Mouse (Mus musculus) embryonic facial prominence, embryonic 10.5 days (tissue): Measurements from ENCODE around the gene Atg10. TPM values are rescaled to one million over a fixed set of nuclear protein-coding genes. Genes with fewer than 3 reads are reported as not detected.

Experiments used
- DNase-seq: peaks from one replicate; pipeline ENCODE4 v3.0.0-alpha.2; 2017; ENCODE audit warnings: low spot score
- H3K27ac ChIP-seq: fragments of 300-500 bp; sonication (generic); replicated peaks from 2 replicates; pipeline ENCODE4 v1.5.1; 2016; ENCODE audit warnings: mild to moderate bottlenecking
- H3K27me3 ChIP-seq: fragments of 300-500 bp; sonication (generic); replicated peaks from 2 replicates; pipeline ENCODE4 v1.6.1; 2016; ENCODE audit warnings: low read depth, mild to moderate bottlenecking; ENCODE audit not compliant: poor library complexity, severe bottlenecking
- H3K36me3 ChIP-seq: fragments of 300-500 bp; sonication (generic); replicated peaks from 2 replicates; pipeline ENCODE4 v1.6.1; 2016; ENCODE audit warnings: mild to moderate bottlenecking, moderate library complexity
- H3K4me1 ChIP-seq: fragments of 300-500 bp; sonication (generic); 2 replicates; pipeline ENCODE4 v1.6.1; 2016
- H3K4me3 ChIP-seq: fragments of 300-500 bp; sonication (generic); 2 replicates; pipeline ENCODE4 v1.5.1; 2016; ENCODE audit warnings: mild to moderate bottlenecking, moderate library complexity
- H3K9me3 ChIP-seq: fragments of 300-500 bp; sonication (generic); 2 replicates; pipeline ENCODE4 v1.6.1; 2016; ENCODE audit warnings: mild to moderate bottlenecking
- WGBS: fragments of 180-500 bp; shearing (Covaris S2); methylation state at CpG from one replicate; pipeline ENCODE4 v1.1.7; 2016; 5-methylcytosine and 5-hydroxymethylcytosine counted together
- polyA plus RNA-seq: library from polyadenylated mRNA; unstranded; fragments of >200 nt; fragmentation: Nextera tagmentation; extraction: Ambion mirVana; gene quantifications from 2 replicates; pipeline ENCODE4 v1.2.1, GENCODE M21; 2016

The Atg10 gene
- polyA plus RNA-seq, 1 experiment from 2014 or later: 10.5 TPM

DNA sequence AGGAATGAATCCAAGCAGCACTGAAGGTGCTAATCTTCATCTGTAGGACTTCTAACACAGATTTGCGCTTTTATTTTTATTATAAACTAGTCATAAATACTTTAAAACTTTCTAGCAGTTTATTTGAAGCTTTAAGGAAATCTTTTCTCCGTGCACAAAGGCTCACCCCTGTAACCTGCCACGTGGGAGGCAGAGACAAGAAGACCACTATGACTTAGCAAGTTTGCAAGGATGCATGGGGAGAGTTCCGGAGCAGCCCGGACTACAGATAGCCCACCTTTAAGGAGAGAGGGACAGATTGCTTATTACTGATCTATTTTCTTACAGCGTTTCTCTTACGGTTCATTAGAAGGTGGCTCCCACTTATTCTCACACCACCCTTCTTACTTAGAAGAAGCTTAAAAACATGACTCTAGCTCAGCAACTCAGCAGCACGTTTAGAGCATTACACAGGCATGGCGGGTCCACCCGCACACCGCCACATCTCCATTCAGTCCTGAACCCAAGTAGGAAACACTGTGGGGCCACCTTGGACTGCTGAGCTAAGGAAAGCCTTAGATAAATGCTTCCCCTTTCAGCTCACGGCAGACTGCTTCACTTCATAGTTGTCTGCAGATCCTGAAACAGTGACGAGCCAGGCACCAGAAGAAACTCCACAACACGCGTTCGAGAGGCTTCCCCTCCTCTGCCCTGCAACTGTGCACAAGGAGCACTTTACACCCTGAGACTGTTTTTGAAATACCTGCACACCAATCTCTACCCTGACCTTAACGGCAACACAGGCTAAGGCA is 54.0 kb downstream of the Atg10 start:
- H3K27ac ChIP-seq: no peak overlapping the region
- 85% methylated on average over 17 of the region's 17 CpGs for WGBS
- no peaks in the 10 kb centered on the region for H3K36me3 ChIP-seq
- H3K4me1 ChIP-seq: 0 out of 2 replicates have a peak, but pooled peaks cover 3% of the 10 kb centered on the region
- DNase-seq: no peak
- H3K4me3 ChIP-seq: no peak overlapping the region
- no peaks in the 10 kb centered on the region for H3K9me3 ChIP-seq
- no peaks in the 10 kb centered on the region for H3K27me3 ChIP-seq

DNA sequence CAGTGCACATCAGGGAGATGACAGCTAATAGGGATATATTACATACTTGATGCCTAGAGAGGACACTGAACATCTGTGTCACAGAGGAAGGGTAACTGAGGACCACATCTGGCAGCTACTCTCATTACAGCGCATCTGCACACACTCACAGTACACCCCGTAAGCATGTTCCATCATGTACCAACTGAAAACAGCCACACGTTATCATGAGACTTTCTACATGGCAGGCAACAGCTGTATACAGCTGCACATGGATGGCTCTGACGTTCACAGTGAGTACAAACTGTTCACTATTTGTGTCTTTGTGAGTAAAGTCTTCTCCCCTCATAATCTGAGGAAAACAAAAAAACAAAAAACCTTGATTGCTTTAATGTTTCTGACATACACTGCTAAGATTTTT is 55.3 kb downstream of the Atg10 start:
- no peak overlapping the region for H3K27ac ChIP-seq
- H3K9me3 ChIP-seq: no peaks in the 10 kb centered on the region
- no peak overlapping the region for H3K4me3 ChIP-seq
- 83% methylated on average over 4 of the region's 4 CpGs for WGBS
- H3K27me3 ChIP-seq: no peaks in the 10 kb centered on the region
- H3K4me1 ChIP-seq: 0 out of 2 replicates have a peak, but pooled peaks cover 3% of the 10 kb centered on the region
- DNase-seq: no peak
- H3K36me3 ChIP-seq: no peaks in the 10 kb centered on the region

DNA sequence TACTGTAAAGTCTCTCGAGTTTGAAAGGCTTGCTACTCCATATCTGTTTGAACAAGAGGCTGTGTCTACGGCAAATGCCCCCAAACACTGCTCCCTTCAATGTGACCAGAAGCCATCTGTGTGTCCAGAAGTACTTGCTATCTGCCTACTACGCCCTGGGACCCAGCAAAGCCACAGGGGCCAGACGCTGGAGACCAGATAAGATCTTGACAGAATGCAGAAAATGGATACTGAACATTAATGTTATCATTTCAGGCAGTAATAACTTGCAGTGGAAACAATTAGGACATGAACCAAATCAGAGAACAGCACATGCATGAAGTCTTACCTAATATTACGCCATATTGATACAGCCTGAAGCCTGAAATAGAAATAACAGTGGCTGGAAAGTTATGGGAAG is 56.2 kb downstream of the Atg10 start:
- H3K27ac ChIP-seq: no peak overlapping the region
- WGBS: 83% methylated on average over 5 of the region's 5 CpGs
- no peak overlapping the region for H3K4me3 ChIP-seq

DNA sequence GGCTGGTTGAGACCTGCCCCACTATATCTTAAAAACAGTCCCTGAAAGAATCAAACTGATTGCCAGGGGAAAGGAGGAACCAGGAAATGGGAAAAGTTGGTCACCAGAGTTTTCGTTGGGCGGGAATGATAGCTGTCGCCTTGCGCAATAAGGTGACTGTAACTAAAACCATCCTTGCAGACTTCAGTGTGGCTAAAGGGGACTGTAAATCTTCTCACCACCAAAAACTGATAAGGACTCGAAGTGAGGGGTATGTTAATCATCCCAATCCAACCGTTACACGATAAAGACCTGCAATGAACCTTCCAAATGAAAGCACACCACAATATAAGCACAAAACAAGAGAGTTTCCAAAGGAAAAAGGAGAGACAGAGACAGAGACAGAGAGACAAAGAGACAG is 57.5 kb downstream of the Atg10 start:
- no peak overlapping the region for H3K4me3 ChIP-seq
- H3K36me3 ChIP-seq: no peaks in the 10 kb centered on the region
- H3K27ac ChIP-seq: no peak overlapping the region
- H3K4me1 ChIP-seq: peaks cover 7% of the 10 kb centered on the region; the same call in 1 of the 2 replicates
- H3K27me3 ChIP-seq: no peaks in the 10 kb centered on the region
- no peaks in the 10 kb centered on the region for H3K9me3 ChIP-seq
- WGBS: 92% methylated on average over 7 of the region's 7 CpGs
- DNase-seq: no peak

More for the DNA sequence above, 56.2 kb downstream of the Atg10 start:
- Histone ChIP-seq H3K4me1 (peaks cover 5% of the 10 kb centered on the region; the same call in 1 of the 2 replicates), H3K27me3 (no peaks in the 10 kb centered on the region), H3K9me3 (no peaks in the 10 kb centered on the region), H3K36me3 (no peaks in the 10 kb centered on the region)
- DNase-seq: no peak

DNA sequence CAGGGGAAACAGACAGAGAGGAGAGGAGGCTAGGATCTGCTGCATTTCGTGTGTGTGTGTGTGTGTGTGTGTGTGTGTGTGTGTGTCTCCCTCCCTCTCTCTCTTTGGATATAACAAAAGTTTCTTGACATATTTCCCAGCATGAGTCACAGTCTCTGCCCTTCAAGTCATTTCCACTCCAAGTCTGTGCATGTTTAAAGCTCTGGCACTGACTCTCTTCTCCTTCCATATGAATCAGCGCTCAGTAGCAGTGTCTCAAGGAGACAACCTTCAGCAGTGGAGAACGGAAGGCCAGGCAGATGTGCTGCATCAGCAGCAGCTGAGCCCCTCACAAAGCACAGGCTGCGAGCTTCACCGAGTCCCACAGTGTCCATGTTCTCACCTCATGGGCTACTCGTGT is 58.6 kb downstream of the Atg10 start:
- Histone ChIP-seq H3K4me3 (no peak overlapping the region), H3K27ac (no peak overlapping the region), H3K36me3 (no peaks in the 10 kb centered on the region), H3K9me3 (no peaks in the 10 kb centered on the region), H3K4me1 (peaks cover 7% of the 10 kb centered on the region; the same call in 1 of the 2 replicates), H3K27me3 (no peaks in the 10 kb centered on the region)
- no peak for DNase-seq
- WGBS: 83% methylated on average over 6 of the region's 6 CpGs

DNA sequence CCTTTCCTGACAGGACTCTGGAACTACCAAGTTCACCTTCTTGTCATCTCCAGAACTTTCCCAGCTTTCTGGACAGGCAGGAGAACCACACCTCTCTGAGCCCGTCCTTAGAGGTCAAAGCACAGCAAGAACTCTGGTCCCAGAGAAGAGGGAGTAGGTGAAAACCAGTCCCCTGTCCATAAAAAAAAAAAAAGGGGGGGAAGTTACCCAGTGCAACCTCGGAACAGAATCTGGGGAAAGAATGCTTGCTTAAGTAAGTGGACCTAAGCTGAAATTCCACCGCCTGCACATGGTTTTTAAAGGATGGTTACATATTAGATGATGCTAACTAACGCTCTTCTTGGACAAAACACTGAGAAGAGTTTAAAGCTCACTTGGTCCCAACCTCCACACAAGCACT is 60.5 kb downstream of the Atg10 start:
- Histone ChIP-seq H3K4me3 (no peak overlapping the region), H3K9me3 (no peaks in the 10 kb centered on the region), H3K36me3 (no peaks in the 10 kb centered on the region), H3K27ac (no peak overlapping the region), H3K27me3 (no peaks in the 10 kb centered on the region), H3K4me1 (peaks cover 13% of the 10 kb centered on the region)
- no peak for DNase-seq
- WGBS: 76% methylated on average over 4 of the region's 4 CpGs

DNA sequence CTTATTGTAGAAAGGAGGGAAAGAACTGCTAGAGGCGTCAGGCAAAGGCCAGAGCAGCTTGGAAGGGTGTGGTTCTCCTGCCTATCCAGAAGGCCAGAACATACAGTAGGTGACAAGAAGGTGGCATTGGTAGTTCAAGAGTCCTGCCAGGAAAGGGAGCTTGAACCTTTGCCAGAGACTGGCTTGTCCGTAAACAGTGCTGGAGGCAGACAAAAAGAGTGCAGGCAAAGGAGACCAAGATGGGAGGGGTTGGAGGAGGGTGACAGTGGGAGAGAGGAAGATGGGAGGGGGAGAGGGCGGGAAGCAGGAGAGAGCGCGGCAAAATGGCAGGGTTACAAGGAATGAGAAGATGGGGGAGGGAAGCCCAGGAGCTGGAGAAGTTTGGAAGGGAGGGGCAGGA is 61.3 kb downstream of the Atg10 start:
- Histone ChIP-seq H3K9me3 (no peaks in the 10 kb centered on the region), H3K4me1 (peaks cover 13% of the 10 kb centered on the region), H3K27me3 (no peaks in the 10 kb centered on the region), H3K4me3 (no peak overlapping the region), H3K27ac (no peak overlapping the region), H3K36me3 (no peaks in the 10 kb centered on the region)
- WGBS: 28% methylated on average over 5 of the region's 5 CpGs
- no peak for DNase-seq

DNA sequence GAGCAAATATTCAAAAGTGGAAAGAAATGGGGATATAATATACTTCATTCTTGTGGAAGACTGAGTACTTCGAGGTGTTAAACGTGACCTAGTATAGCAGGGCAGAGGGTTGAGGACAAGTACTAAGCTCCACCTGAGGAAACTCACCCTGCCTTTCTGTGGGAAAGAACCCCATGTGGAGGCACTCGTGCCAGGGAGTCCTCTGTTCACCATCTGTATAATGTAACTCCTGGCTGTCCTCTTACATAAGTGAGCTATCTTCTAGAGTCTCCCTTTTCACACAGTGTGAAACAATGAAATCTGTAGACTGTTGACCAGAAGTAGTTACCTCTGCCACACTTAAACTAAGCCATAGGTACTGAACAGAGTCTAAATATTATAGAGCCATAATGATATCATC is 63.2 kb downstream of the Atg10 start:
- no peak for DNase-seq
- H3K27ac ChIP-seq: no peak overlapping the region
- H3K4me3 ChIP-seq: no peak overlapping the region
- no peaks in the 10 kb centered on the region for H3K36me3 ChIP-seq
- H3K9me3 ChIP-seq: no peaks in the 10 kb centered on the region
- peaks cover 13% of the 10 kb centered on the region for H3K4me1 ChIP-seq
- H3K27me3 ChIP-seq: no peaks in the 10 kb centered on the region
- WGBS: 87% methylated on average over 3 of the region's 3 CpGs

DNA sequence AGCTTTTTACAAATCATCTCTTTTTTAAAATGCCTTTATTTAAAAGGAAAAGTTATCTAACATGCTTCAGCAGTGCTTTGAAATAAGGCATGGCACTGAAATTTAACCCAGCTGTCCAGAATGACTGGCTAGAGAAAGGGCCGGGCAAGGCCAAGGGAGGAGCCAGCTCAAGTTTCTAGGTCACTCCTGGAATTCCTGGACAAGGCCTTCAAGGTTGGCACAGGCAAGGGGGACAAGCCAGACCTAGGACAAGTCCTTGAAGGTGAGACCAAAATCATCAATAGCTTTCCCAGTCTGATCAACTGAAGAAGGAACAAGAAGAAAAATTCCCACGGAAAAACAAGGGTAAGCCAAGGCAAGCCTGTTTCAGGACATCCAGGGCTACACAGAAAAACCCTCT is 63.9 kb downstream of the Atg10 start:
- Histone ChIP-seq H3K4me1 (peaks cover 11% of the 10 kb centered on the region), H3K27me3 (no peaks in the 10 kb centered on the region), H3K9me3 (no peaks in the 10 kb centered on the region), H3K4me3 (no peak overlapping the region), H3K27ac (no peak overlapping the region), H3K36me3 (no peaks in the 10 kb centered on the region)
- no peak for DNase-seq
- WGBS: 72% methylated on average over 2 of the region's 2 CpGs

DNA sequence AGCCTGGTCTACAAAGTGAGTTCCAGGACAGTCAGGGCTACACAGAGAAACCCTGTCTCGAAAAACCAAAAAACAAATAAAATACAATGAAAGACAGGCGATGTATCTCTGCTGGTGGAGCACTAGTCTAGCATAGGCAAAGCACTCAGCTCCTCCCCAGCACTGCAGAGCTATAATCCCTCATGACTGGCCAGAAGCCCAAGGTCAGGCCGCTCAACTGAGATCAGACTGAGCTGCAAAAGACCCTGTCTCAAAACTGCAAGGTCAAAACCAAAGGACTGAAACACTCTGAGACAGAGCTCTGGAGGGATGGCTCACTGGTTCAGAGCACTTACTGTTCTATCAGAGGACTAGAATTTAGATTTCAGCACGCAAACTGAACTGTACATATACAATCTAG is 65.8 kb downstream of the Atg10 start:
- H3K27ac ChIP-seq: no peak overlapping the region
- peaks cover 11% of the 10 kb centered on the region for H3K4me1 ChIP-seq
- no peak for DNase-seq
- no peaks in the 10 kb centered on the region for H3K36me3 ChIP-seq
- no peaks in the 10 kb centered on the region for H3K27me3 ChIP-seq
- H3K9me3 ChIP-seq: no peaks in the 10 kb centered on the region
- no peak overlapping the region for H3K4me3 ChIP-seq
- WGBS: 85% methylated on average over 4 of the region's 4 CpGs

DNA sequence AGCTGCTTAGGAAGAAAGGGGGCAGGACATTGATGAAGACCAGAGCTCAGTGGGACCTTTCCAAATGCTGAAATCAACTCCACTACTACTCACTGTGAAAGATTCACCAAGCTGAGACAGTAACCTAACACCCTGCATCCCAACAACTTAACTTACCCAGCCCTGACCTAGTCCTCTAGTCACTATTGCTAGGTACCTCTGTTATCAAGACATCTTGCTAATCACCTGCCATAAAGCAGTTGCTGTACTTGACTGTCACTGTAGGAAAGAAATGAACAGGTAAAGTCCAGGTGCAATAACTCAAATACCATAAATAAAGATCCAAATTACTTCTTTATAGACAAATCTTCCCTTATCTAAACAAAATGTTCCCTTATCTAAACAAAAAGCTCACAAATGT is 66.3 kb downstream of the Atg10 start:
- Histone ChIP-seq H3K4me3 (no peak overlapping the region), H3K4me1 (peaks cover 7% of the 10 kb centered on the region), H3K27ac (no peak overlapping the region), H3K9me3 (no peaks in the 10 kb centered on the region), H3K27me3 (no peaks in the 10 kb centered on the region), H3K36me3 (no peaks in the 10 kb centered on the region)
- no peak for DNase-seq

DNA sequence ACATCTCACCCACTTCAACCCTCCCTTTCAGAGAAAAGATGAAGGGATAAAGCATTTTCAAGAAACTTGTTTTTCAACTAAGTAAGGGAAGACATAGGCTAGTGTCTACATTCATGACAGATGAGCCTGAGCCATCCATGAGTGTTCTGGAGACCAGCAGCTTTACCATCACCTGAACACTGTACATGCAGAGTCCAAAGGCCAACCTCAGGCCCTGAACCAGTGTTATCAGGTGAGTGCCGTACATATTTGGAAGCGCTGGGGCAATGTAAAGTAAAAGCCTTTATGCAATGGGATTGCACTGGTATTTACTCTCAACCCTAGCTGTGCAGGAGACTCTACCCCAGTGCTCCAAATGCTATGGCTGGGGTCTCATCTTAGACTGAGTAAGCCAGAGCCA is 66.8 kb downstream of the Atg10 start:
- WGBS: 92% methylated on average over 2 of the region's 2 CpGs
- H3K9me3 ChIP-seq: no peaks in the 10 kb centered on the region
- H3K27ac ChIP-seq: no peak overlapping the region
- DNase-seq: no peak
- no peak overlapping the region for H3K4me3 ChIP-seq
- peaks cover 6% of the 10 kb centered on the region for H3K4me1 ChIP-seq
- no peaks in the 10 kb centered on the region for H3K36me3 ChIP-seq
- H3K27me3 ChIP-seq: no peaks in the 10 kb centered on the region

DNA sequence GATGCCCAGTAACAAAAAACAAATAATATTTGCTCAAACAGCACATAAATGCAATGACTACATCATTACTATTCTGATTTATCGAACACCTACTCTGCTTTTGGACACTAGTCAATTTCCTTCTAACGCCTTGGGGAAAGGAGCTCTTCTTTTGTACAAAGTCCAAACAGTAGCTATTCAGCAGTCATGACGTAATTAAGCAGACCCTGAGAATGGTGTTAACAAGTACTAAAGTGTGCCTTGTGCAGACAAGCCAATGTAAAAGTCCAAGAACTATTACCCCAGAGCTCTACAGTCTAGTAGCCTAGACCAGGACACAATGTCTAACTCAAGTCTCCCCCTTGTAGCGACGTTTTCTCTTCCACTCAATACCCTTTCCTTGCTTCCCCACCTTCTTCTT is 67.5 kb downstream of the Atg10 start:
- H3K4me3 ChIP-seq: no peak overlapping the region
- DNase-seq: no peak
- WGBS: 84% methylated on average over 5 of the region's 5 CpGs
- no peak overlapping the region for H3K27ac ChIP-seq
- no peaks in the 10 kb centered on the region for H3K36me3 ChIP-seq
- no peaks in the 10 kb centered on the region for H3K9me3 ChIP-seq
- peaks cover 6% of the 10 kb centered on the region for H3K4me1 ChIP-seq
- H3K27me3 ChIP-seq: no peaks in the 10 kb centered on the region
